Mouse (Mus musculus) left cerebral cortex, postnatal 14 days (tissue): ENCODE data around the gene Trpm7. TPM values are rescaled to one million over a fixed set of nuclear protein-coding genes. Genes with fewer than 3 reads are reported as not detected.
"Not testable (repeated sequence)": the region's sequence is repeated elsewhere in the genome, so short reads cannot be mapped to it uniquely, and the experiment has no call there.

Experiments
- DNase-seq, 2 experiments: peaks; one replicate each; pipeline ENCODE4 v3.0.0; 2021 to 2022; ENCODE audit warnings: low spot score in 2 of 2, mixed read lengths in 1 of 2
- intact Hi-C: fragments of 180-260 bp; cut with DNase I; formaldehyde crosslinking; loops from one replicate; pipeline ENCODE4 v1.15.1; 2025
- long read RNA-seq, 2 experiments: library from polyadenylated mRNA; stranded (forward); transcript quantifications; one replicate each; pipeline ENCODE4 v2.0.0; 2021
- total RNA-seq, 2 experiments: library from RNA; stranded (reverse); gene quantifications; 2 replicates each; pipeline ENCODE4 v1.2.3; 2021

The Trpm7 gene
- 10 to 100 TPM; 33.1 to 37.8 TPM for total RNA-seq
- long read RNA-seq, experiment 1, partial matches to known transcripts: 1 of 2 reads
- long read RNA-seq, experiment 1, other reads (novel, unspliced or antisense): 1 of 2 reads
- long read RNA-seq, experiment 2, full-length matches to known transcripts: 3 of 6 reads
- long read RNA-seq, experiment 2, partial matches to known transcripts: 2 of 6 reads
- long read RNA-seq, experiment 2, other reads (novel, unspliced or antisense): 1 of 6 reads

- intact Hi-C loops: loop anchor here (5.0 kb wide), 1 partner anchor 131 kb away; the partner anchor contains the start of gene Ap4e1
- peak; percentile 92 to 95 for DNase-seq
Measured at GRCm38 (mm10) chr2:126875871-126876796, at the start of gene Trpm7. Gene Trpm7 (minus strand): TSS chr2:126876230.

- intact Hi-C loops: no loop called here
- no peak for DNase-seq
Measured at GRCm38 (mm10) chr2:126920358-126921060, 44.5 kb upstream of the Trpm7 start.

- DNase-seq: no peak
- intact Hi-C loops: loop anchor here (10.0 kb wide), 1 partner anchor 319 kb away; no protein-coding TSS in a partner anchor
Measured at GRCm38 (mm10) chr2:126916236-126916635, 40.2 kb upstream of the Trpm7 start.

GRCm38 (mm10) chr2:126914096-126914495 is 38.1 kb upstream of the Trpm7 start:
- intact Hi-C loops: loop anchor here (10.0 kb wide), 1 partner anchor 321 kb away; no protein-coding TSS in a partner anchor

GRCm38 (mm10) chr2:126904162-126904561 is 28.1 kb upstream of the Trpm7 start:
- DNase-seq: no peak
- intact Hi-C loops: no loop called here

More at GRCm38 (mm10) chr2:126914096-126914495, 38.1 kb upstream of the Trpm7 start:
- DNase-seq: no peak

GRCm38 (mm10) chr2:126897511-126897910 is 21.5 kb upstream of the Trpm7 start:
- intact Hi-C loops: no loop called here
- DNase-seq: no peak

GRCm38 (mm10) chr2:126896941-126897340 is 20.9 kb upstream of the Trpm7 start:
- intact Hi-C loops: no loop called here
- DNase-seq: no peak

GRCm38 (mm10) chr2:126894245-126894644 is 18.2 kb upstream of the Trpm7 start:
- DNase-seq: no peak

GRCm38 (mm10) chr2:126892316-126892715 is 16.3 kb upstream of the Trpm7 start:
- DNase-seq: no peak
- intact Hi-C loops: no loop called here

More at GRCm38 (mm10) chr2:126894245-126894644, 18.2 kb upstream of the Trpm7 start:
- intact Hi-C loops: no loop called here

- intact Hi-C loops: no loop called here
- no peak for DNase-seq
Measured at GRCm38 (mm10) chr2:126891743-126892142, 15.7 kb upstream of the Trpm7 start.

GRCm38 (mm10) chr2:126887141-126887540 is 11.1 kb upstream of the Trpm7 start:
- no peak for DNase-seq
- intact Hi-C loops: no loop called here

GRCm38 (mm10) chr2:126885871-126886270 is 9.8 kb upstream of the Trpm7 start:
- intact Hi-C loops: no loop called here
- no peak for DNase-seq

- DNase-seq, intact Hi-C loops: not testable (repeated sequence)
Measured at GRCm38 (mm10) chr2:126882711-126883110, 6.7 kb upstream of the Trpm7 start.

GRCm38 (mm10) chr2:126877991-126878390 is 2.0 kb upstream of the Trpm7 start:
- no peak for DNase-seq
- intact Hi-C loops: loop anchor here (5.0 kb wide), 1 partner anchor 129 kb away; the partner anchor contains the start of gene Ap4e1

- peak; percentile 18 to 46 for DNase-seq
- intact Hi-C loops: loop anchor here (5.0 kb wide), 1 partner anchor 132 kb away; the partner anchor contains the start of gene Ap4e1
Measured at GRCm38 (mm10) chr2:126875516-126875835, 554 bp downstream of the Trpm7 start.

- intact Hi-C loops: loop anchor here (5.0 kb wide), 1 partner anchor 132 kb away; the partner anchor contains the start of gene Ap4e1
- DNase-seq: peak in 1 of 2 experiments; percentile 8
Measured at GRCm38 (mm10) chr2:126874809-126875515, 1.1 kb downstream of the Trpm7 start.

- DNase-seq: no peak
- intact Hi-C loops: no loop called here
Measured at GRCm38 (mm10) chr2:126866301-126866700, 9.7 kb downstream of the Trpm7 start.

GRCm38 (mm10) chr2:126865501-126866199 is 10.4 kb downstream of the Trpm7 start:
- intact Hi-C loops: no loop called here
- DNase-seq: no peak
